Mouse (Mus musculus): ENCODE results near the gene Fgl2. TPM values are rescaled to one million over a fixed set of nuclear protein-coding genes. Genes with fewer than 3 reads are reported as not detected.
"Not testable (repeated sequence)": the region's sequence is repeated elsewhere in the genome, so short reads cannot be mapped to it uniquely, and the experiment has no call there.

The Fgl2 gene
- polyA plus RNA-seq, 1 experiment from 2014 or later: 10.3 TPM

DNA sequence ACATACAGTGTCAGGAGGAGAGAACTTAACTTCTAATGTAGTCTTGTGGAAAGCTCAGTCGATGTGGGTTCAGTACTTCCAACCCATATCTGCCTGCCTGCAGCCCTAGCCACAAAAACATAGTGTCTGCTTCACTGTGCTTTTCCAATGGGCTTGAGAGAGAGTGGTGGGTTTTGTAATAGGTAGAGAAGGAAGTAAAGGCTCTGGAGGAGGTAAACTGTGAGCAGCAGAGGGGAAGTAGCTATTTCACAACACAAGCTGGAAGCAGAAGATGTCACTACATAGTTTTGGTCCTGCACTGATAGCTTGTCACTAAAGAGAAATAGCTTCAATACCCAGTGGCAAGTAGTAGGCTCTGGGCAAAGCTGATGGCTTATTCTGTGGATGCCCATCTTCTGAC lies 40.3 kb upstream of the Fgl2 start:
- no peak overlapping the region for H3K4me3 ChIP-seq (ENCODE audit: low read depth, low read length)
- H3K9ac ChIP-seq (ENCODE audit: low read length): no peak overlapping the region
- H3K9me3 ChIP-seq (ENCODE audit: control insufficient read depth, low read length): no peaks in the 10 kb centered on the region
- TF ChIP-seq CTCF (IDR thresholded peaks at IDR 0.05; ENCODE audit: low read depth) (no peak), EP300 (optimal IDR thresholded peaks at IDR 0.05) (no peak)
- H3K27me3 ChIP-seq (ENCODE audit: control insufficient read depth, insufficient read depth, low read length): no peaks in the 10 kb centered on the region
- H3K36me3 ChIP-seq (ENCODE audit: control insufficient read depth, insufficient read depth, low read length): no peaks in the 10 kb centered on the region
- H3K27ac ChIP-seq (replicated peaks): no peak overlapping the region
- H3K4me2 ChIP-seq (replicated peaks; ENCODE audit: low read depth): no peak overlapping the region
- WGBS: 84% methylated on average over 1 of the region's 1 CpGs
- ATAC-seq (ENCODE audit: low FRiP score, low TSS enrichment): no peak
- DNase-seq (ENCODE audit: low spot score): no peak
- no peaks in the 10 kb centered on the region for H3K4me1 ChIP-seq (replicated peaks; ENCODE audit: control insufficient read depth, insufficient read depth)

DNA sequence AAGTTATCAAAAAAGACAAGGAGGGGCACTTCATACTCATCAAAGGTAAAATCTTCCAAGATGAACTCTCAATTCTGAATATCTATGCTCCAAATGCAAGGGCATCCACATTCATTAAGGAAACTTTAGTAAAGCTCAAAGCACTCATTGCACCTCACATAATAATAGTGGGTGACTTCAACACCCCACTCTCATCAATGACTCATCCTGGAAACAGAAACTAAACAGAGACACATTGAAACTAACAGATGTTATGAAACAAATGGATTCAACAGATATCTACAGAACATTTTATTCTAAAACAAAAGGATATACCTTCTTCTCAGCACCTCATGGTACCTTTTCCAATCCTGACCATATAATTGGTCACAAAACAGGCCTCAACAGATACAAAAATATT lies 30.2 kb upstream of the Fgl2 start:
- not testable (repeated sequence) for DNase-seq (ENCODE audit: low spot score); H3K9me3 ChIP-seq (ENCODE audit: control insufficient read depth, low read length); H3K36me3 ChIP-seq (ENCODE audit: control insufficient read depth, insufficient read depth, low read length); H3K27ac ChIP-seq (replicated peaks); H3K27me3 ChIP-seq (ENCODE audit: control insufficient read depth, insufficient read depth, low read length); H3K4me1 ChIP-seq (replicated peaks; ENCODE audit: control insufficient read depth, insufficient read depth); H3K4me2 ChIP-seq (replicated peaks; ENCODE audit: low read depth); H3K4me3 ChIP-seq (ENCODE audit: low read depth, low read length); H3K9ac ChIP-seq (ENCODE audit: low read length); ATAC-seq (ENCODE audit: low FRiP score, low TSS enrichment)

DNA sequence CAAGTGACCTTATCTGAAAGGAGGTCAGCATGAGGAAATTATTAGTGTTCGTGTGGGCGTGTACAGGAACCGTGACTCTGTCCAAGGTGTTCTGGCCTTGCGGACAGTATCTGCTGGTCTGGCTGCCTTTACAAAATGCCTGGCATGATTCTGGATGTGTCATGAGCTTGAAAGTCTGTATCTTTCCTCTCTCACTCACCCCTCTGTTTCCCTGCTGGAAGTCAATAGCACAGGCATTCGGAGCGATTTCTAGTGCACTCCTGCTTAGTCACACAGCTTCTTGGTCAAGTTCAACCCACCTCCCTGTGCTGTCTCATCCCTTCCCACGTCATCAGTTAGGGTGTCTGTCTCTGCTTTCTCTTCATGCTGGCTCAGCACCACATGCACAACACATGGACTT lies 24.1 kb upstream of the Fgl2 start:
- no peak overlapping the region for H3K27ac ChIP-seq (replicated peaks)
- TF ChIP-seq CTCF (IDR thresholded peaks at IDR 0.05; ENCODE audit: low read depth) (no peak), EP300 (optimal IDR thresholded peaks at IDR 0.05) (no peak)
- no peaks in the 10 kb centered on the region for H3K36me3 ChIP-seq (ENCODE audit: control insufficient read depth, insufficient read depth, low read length)
- no peak for DNase-seq (ENCODE audit: low spot score)
- H3K9me3 ChIP-seq (ENCODE audit: control insufficient read depth, low read length): no peaks in the 10 kb centered on the region
- 83% methylated on average over 7 of the region's 7 CpGs for WGBS
- ATAC-seq (ENCODE audit: low FRiP score, low TSS enrichment): no peak
- H3K9ac ChIP-seq (ENCODE audit: low read length): no peak overlapping the region
- no peak overlapping the region for H3K4me3 ChIP-seq (ENCODE audit: low read depth, low read length)
- H3K4me1 ChIP-seq (replicated peaks; ENCODE audit: control insufficient read depth, insufficient read depth): no peaks in the 10 kb centered on the region
- no peaks in the 10 kb centered on the region for H3K27me3 ChIP-seq (ENCODE audit: control insufficient read depth, insufficient read depth, low read length)
- no peak overlapping the region for H3K4me2 ChIP-seq (replicated peaks; ENCODE audit: low read depth)

DNA sequence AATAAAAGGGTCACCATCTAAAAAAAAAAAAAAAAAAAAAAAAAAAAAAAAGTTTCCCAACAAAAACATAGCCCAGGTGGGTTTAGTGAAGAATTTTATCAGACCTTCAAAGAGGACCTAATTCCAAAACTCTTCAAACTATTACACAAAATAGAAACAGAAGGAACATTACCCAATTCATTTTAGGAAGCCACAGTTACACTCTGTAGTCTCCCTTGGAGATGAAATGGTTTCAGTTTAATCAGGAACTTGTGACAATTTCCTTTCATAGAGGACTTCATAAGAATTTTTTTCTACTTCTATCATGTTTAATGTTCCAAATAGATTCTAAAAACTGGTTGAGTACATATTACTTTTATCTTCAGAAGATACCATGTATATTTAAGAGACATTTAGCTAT lies 20.8 kb upstream of the Fgl2 start:
- Histone ChIP-seq H3K9ac (ENCODE audit: low read length) (no peak overlapping the region), H3K27me3 (ENCODE audit: control insufficient read depth, insufficient read depth, low read length) (no peaks in the 10 kb centered on the region), H3K36me3 (ENCODE audit: control insufficient read depth, insufficient read depth, low read length) (no peaks in the 10 kb centered on the region), H3K4me2 (replicated peaks; ENCODE audit: low read depth) (no peak overlapping the region), H3K4me3 (ENCODE audit: low read depth, low read length) (no peak overlapping the region), H3K4me1 (replicated peaks; ENCODE audit: control insufficient read depth, insufficient read depth) (no peaks in the 10 kb centered on the region), H3K9me3 (ENCODE audit: control insufficient read depth, low read length) (no peaks in the 10 kb centered on the region), H3K27ac (replicated peaks) (no peak overlapping the region)
- TF ChIP-seq CTCF (IDR thresholded peaks at IDR 0.05; ENCODE audit: low read depth) (no peak), EP300 (optimal IDR thresholded peaks at IDR 0.05) (no peak)
- DNase-seq (ENCODE audit: low spot score) (no peak), ATAC-seq (ENCODE audit: low FRiP score, low TSS enrichment) (no peak)

DNA sequence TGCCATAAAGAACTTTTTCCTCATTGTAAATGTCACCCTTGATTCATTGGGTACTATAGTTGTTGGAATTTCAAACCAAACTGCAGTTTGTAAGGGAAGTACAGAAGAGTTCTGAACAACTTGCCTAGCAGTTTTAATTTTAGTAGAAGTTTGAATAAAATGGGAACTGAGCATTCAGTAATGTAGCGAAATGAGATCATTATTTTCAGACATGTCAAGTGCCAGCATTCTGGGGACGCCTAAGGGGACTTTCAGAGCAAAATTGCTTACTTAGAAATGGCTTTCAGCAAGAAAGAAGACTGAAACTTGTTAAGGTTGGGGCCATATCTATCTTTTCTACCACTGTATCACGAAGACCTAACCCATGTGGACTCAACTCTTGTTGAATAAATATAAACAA lies 13.8 kb upstream of the Fgl2 start:
- DNase-seq (ENCODE audit: low spot score): no peak
- ATAC-seq (ENCODE audit: low FRiP score, low TSS enrichment): no peak
- Histone ChIP-seq H3K27ac (replicated peaks) (no peak overlapping the region), H3K36me3 (ENCODE audit: control insufficient read depth, insufficient read depth, low read length) (no peaks in the 10 kb centered on the region), H3K9ac (ENCODE audit: low read length) (no peak overlapping the region), H3K4me2 (replicated peaks; ENCODE audit: low read depth) (no peak overlapping the region), H3K4me1 (replicated peaks; ENCODE audit: control insufficient read depth, insufficient read depth) (no peaks in the 10 kb centered on the region), H3K9me3 (ENCODE audit: control insufficient read depth, low read length) (no peaks in the 10 kb centered on the region), H3K27me3 (ENCODE audit: control insufficient read depth, insufficient read depth, low read length) (no peaks in the 10 kb centered on the region), H3K4me3 (ENCODE audit: low read depth, low read length) (no peak overlapping the region)
- TF ChIP-seq CTCF (IDR thresholded peaks at IDR 0.05; ENCODE audit: low read depth) (no peak), EP300 (optimal IDR thresholded peaks at IDR 0.05) (no peak)
- WGBS: 76% methylated on average over 3 of the region's 3 CpGs

DNA sequence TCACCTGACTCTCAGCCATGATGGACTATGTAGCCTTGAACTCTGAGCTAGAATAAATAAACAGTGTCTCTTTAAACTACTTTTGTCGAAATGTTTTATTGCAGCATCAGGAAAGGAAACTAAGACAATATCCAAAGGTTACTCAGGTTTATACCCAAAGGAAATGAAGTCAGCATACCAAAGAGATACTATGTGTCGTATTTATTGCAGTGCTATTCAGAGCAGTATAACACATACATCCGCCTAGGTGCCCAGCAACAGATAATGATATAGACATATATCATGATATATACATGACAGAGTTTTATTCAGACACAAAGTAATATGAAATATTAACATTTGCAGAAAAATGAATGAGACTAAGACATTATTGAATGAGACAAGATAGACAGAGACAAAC lies 9.1 kb upstream of the Fgl2 start:
- TF ChIP-seq CTCF (IDR thresholded peaks at IDR 0.05; ENCODE audit: low read depth): no peak
- no peak for TF ChIP-seq EP300 (optimal IDR thresholded peaks at IDR 0.05)
- Histone ChIP-seq H3K36me3 (ENCODE audit: control insufficient read depth, insufficient read depth, low read length) (no peaks in the 10 kb centered on the region), H3K9ac (ENCODE audit: low read length) (no peak overlapping the region), H3K9me3 (ENCODE audit: control insufficient read depth, low read length) (no peaks in the 10 kb centered on the region), H3K27ac (replicated peaks) (no peak overlapping the region), H3K4me2 (replicated peaks; ENCODE audit: low read depth) (no peak overlapping the region), H3K27me3 (ENCODE audit: control insufficient read depth, insufficient read depth, low read length) (no peaks in the 10 kb centered on the region), H3K4me1 (replicated peaks; ENCODE audit: control insufficient read depth, insufficient read depth) (no peaks in the 10 kb centered on the region), H3K4me3 (ENCODE audit: low read depth, low read length) (no peak overlapping the region)
- WGBS: 69% methylated on average over 3 of the region's 3 CpGs
- no peak for DNase-seq (ENCODE audit: low spot score)
- ATAC-seq (ENCODE audit: low FRiP score, low TSS enrichment): no peak

Measured in stomach, postnatal 0 days (tissue).